8 mouse cellular contexts compared by ENCODE assay signal in genomic region chr11:78924916-78925315, GRCm38 (mm10). TPM values are rescaled to one million over a fixed set of nuclear protein-coding genes. Genes with fewer than 3 reads are reported as not detected.
DNase-seq lines count a peak whose midpoint lies in the region; ATAC-seq and TF ChIP-seq lines count a peak whose summit lies in the region.

No protein-coding gene starts in this region.

- DNase-seq in thymus, adult 2 months = peak; percentile 2
- DNase-seq in thymus, adult 18-20 months = no peak
- DNase-seq in hindbrain, embryonic 14.5 days (ENCODE audit: low spot score) = no peak
- DNase-seq in naive thymus-derived CD4-positive, alpha-beta T cell, adult 2 months (ENCODE audit: low read depth) = peak; percentile 7
- no peak for DNase-seq in right cerebral cortex, adult 2 months (ENCODE audit: low spot score in 2 of 2)
- no peak for DNase-seq in left cerebral cortex, postnatal 14 days (ENCODE audit: low spot score in 2 of 2)

- peak overlapping the region; percentile 51 for H3K9ac ChIP-seq in forebrain, embryonic 13.5 days
- no peak overlapping the region for H3K9ac ChIP-seq in hindbrain, embryonic 14.5 days
- H3K9ac ChIP-seq in liver, embryonic 12.5 days = no peak overlapping the region

- H3K4me1 ChIP-seq in thymus, adult 2 months (replicated peaks; ENCODE audit: control insufficient read depth, insufficient read depth, low read length) = peaks cover 8% of the 10 kb centered on the region
- H3K4me1 ChIP-seq in forebrain, embryonic 13.5 days = peaks cover 15% of the 10 kb centered on the region
- H3K4me1 ChIP-seq in hindbrain, embryonic 14.5 days (replicated peaks; ENCODE audit: control insufficient read depth, insufficient read depth, low read length) = no peaks in the 10 kb centered on the region
- no peaks in the 10 kb centered on the region for H3K4me1 ChIP-seq in liver, embryonic 12.5 days

- intact Hi-C loops in left cerebral cortex, postnatal 14 days (cut with DNase I) = no loop called here

- H3K4me3 ChIP-seq in thymus, adult 2 months (ENCODE audit: control insufficient read depth, insufficient read depth, low read length) = no peak overlapping the region
- peak overlapping the region; percentile 40 for H3K4me3 ChIP-seq in forebrain, embryonic 13.5 days
- peak overlapping the region; percentile 31 for H3K4me3 ChIP-seq in hindbrain, embryonic 14.5 days (replicated peaks; ENCODE audit: low read length)
- H3K4me3 ChIP-seq in liver, embryonic 12.5 days = peak overlapping the region; percentile 40

- no peak for ATAC-seq in forebrain, embryonic 13.5 days
- ATAC-seq in hindbrain, embryonic 14.5 days (ENCODE audit: low FRiP score) = no peak
- ATAC-seq in liver, embryonic 12.5 days = no peak

- no peak overlapping the region for H3K27ac ChIP-seq in thymus, adult 2 months (ENCODE audit: control insufficient read depth, insufficient read depth, low read length)
- no peak overlapping the region; the same call in 1 of the 2 replicates for H3K27ac ChIP-seq in forebrain, embryonic 13.5 days
- H3K27ac ChIP-seq in hindbrain, embryonic 14.5 days = no peak overlapping the region
- no peak overlapping the region for H3K27ac ChIP-seq in liver, embryonic 12.5 days

- H3K27me3 ChIP-seq in thymus, adult 2 months (ENCODE audit: control insufficient read depth, insufficient read depth, low read length) = peaks cover 19% of the 10 kb centered on the region
- peaks cover 51% of the 10 kb centered on the region for H3K27me3 ChIP-seq in forebrain, embryonic 13.5 days
- peaks cover 41% of the 10 kb centered on the region for H3K27me3 ChIP-seq in hindbrain, embryonic 14.5 days (ENCODE audit: control insufficient read depth, insufficient read depth, low read length)
- H3K27me3 ChIP-seq in liver, embryonic 12.5 days (replicated peaks) = peaks cover 77% of the 10 kb centered on the region

- TF ChIP-seq POLR2A in thymus, adult 2 months (IDR thresholded peaks at IDR 0.05; ENCODE audit: control insufficient read depth, extremely low read depth, insufficient read depth, low read length, poor library complexity) = no peak

- no peaks in the 10 kb centered on the region for H3K9me3 ChIP-seq in forebrain, embryonic 13.5 days (replicated peaks)
- H3K9me3 ChIP-seq in hindbrain, embryonic 14.5 days (ENCODE audit: control insufficient read depth, low read length) = no peaks in the 10 kb centered on the region
- no peaks in the 10 kb centered on the region for H3K9me3 ChIP-seq in liver, embryonic 12.5 days (replicated peaks)

- TF ChIP-seq CTCF in thymus, adult 2 months (IDR thresholded peaks at IDR 0.05; ENCODE audit: borderline replicate concordance, control insufficient read depth, extremely low read depth, insufficient read depth, low read length, poor library complexity) = peak; percentile 38; the same call in 1 of the 2 replicates

- WGBS in thymus, adult 2 months = 2% methylated on average over 37 of the region's 37 CpGs
- WGBS in forebrain, embryonic 13.5 days = 2% methylated on average over 32 of the region's 37 CpGs
- WGBS in hindbrain, embryonic 14.5 days = under 1% methylated on average over 37 of the region's 37 CpGs
- 1% methylated on average over 37 of the region's 37 CpGs for WGBS in liver, embryonic 12.5 days (ENCODE audit: insufficient replicate concordance)

- H3K4me2 ChIP-seq in forebrain, embryonic 13.5 days = peak overlapping the region; percentile 66
- peak overlapping the region; percentile 54 for H3K4me2 ChIP-seq in hindbrain, embryonic 14.5 days (replicated peaks)
- H3K4me2 ChIP-seq in liver, embryonic 12.5 days = peak overlapping the region; percentile 62

- H3K36me3 ChIP-seq in thymus, adult 2 months (ENCODE audit: control insufficient read depth, insufficient read depth, low read length) = no peaks in the 10 kb centered on the region
- no peaks in the 10 kb centered on the region for H3K36me3 ChIP-seq in forebrain, embryonic 13.5 days (ENCODE audit: poor library complexity, severe bottlenecking)
- H3K36me3 ChIP-seq in hindbrain, embryonic 14.5 days (replicated peaks; ENCODE audit: control insufficient read depth, insufficient read depth) = no peaks in the 10 kb centered on the region
- H3K36me3 ChIP-seq in liver, embryonic 12.5 days = no peaks in the 10 kb centered on the region

RNA-seq across cellular contexts. Expression of gene Nos2, which starts 4.3 kb away (rescaled TPM):
- 8.2 and 8.3 TPM in 2 replicates for polyA plus RNA-seq in thymus, adult 2 months (2012; rRNA removed)
- 0.57 and 0.65 TPM in 2 replicates for polyA plus RNA-seq in forebrain, embryonic 13.5 days (2015; fragmentation: Nextera tagmentation; extraction: Ambion mirVana)
- 1.1 TPM in 2 replicates for polyA plus RNA-seq in hindbrain, embryonic 14.5 days (2014; fragmentation: Nextera tagmentation; extraction: Ambion mirVana)
- 0.07 and 0.13 TPM in 2 replicates for polyA plus RNA-seq in liver, embryonic 12.5 days (2016; fragmentation: Nextera tagmentation; extraction: Ambion mirVana)
- total RNA-seq in left cerebral cortex, postnatal 14 days (2021) = 1 to 10 TPM; 1.1 to 1.3 TPM

RNA-seq across cellular contexts. Expression of gene Lgals9, which starts 59.8 kb away (rescaled TPM):
- polyA plus RNA-seq in thymus, adult 2 months (2012; rRNA removed) = 589 and 601 TPM in 2 replicates
- 3.8 and 3.9 TPM in 2 replicates for polyA plus RNA-seq in forebrain, embryonic 13.5 days (2015; fragmentation: Nextera tagmentation; extraction: Ambion mirVana)
- polyA plus RNA-seq in hindbrain, embryonic 14.5 days (2014; fragmentation: Nextera tagmentation; extraction: Ambion mirVana) = 12.2 and 13.7 TPM in 2 replicates
- polyA plus RNA-seq in liver, embryonic 12.5 days (2016; fragmentation: Nextera tagmentation; extraction: Ambion mirVana) = 40.8 and 45.7 TPM in 2 replicates
- total RNA-seq in left cerebral cortex, postnatal 14 days (2021) = 1 to 10 TPM; 6.5 to 7.5 TPM

Comparison
In these comparisons a context has a peak if more than half of its experiments do, and no peak if none do; other contexts are left out.
1. DNase-seq: peak in thymus, adult 2 months (single experiment) and naive thymus-derived CD4-positive, alpha-beta T cell, adult 2 months (single experiment); none in thymus, adult 18-20 months (0 of 2), hindbrain, embryonic 14.5 days (single experiment), right cerebral cortex, adult 2 months (0 of 2) and left cerebral cortex, postnatal 14 days (0 of 2).
2. RNA of gene Lgals9, which starts 59.8 kb away (polyA plus RNA-seq): 589 to 601 TPM in thymus, adult 2 months; 40.8 to 45.7 TPM in liver, embryonic 12.5 days, 12.2 to 13.7 TPM in hindbrain, embryonic 14.5 days and 3.8 to 3.9 TPM in forebrain, embryonic 13.5 days; every median in the first group is over 10 times any median in the second.
3. Peak in every context shown above with its lines, with median percentiles within 50 percentile points of each other: H3K4me2 ChIP-seq.